Mouse (Mus musculus) limb, embryonic 12.5 days (tissue): ENCODE measurements around the gene Aox2. TPM values are rescaled to one million over a fixed set of nuclear protein-coding genes. Genes with fewer than 3 reads are reported as not detected.

Source experiments
- ATAC-seq: fragments of 200-750 bp; cut with Nextera tagmentation; 2 replicates; pipeline ENCODE4 v1.8.0; 2017; ENCODE audit warnings: low read depth, moderate TSS enrichment; ENCODE audit not compliant: insufficient number of reproducible peaks, insufficient read depth, low FRiP score, low TSS enrichment
- H3K27ac ChIP-seq: fragments of 300-500 bp; sonication (generic); 2 replicates; pipeline ENCODE4 v1.5.1; 2016; ENCODE audit warnings: mild to moderate bottlenecking, moderate library complexity
- H3K27me3 ChIP-seq: fragments of 300-500 bp; sonication (generic); 2 replicates; pipeline ENCODE4 v1.6.1; 2016; ENCODE audit warnings: mild to moderate bottlenecking, moderate library complexity
- H3K36me3 ChIP-seq: fragments of 300-500 bp; sonication (generic); 2 replicates; pipeline ENCODE4 v1.6.1; 2016; ENCODE audit warnings: mild to moderate bottlenecking, moderate library complexity
- H3K4me1 ChIP-seq: fragments of 300-500 bp; sonication (generic); replicated peaks from 2 replicates; pipeline ENCODE4 v1.6.1; 2016
- H3K4me2 ChIP-seq: fragments of 300-500 bp; sonication (generic); 2 replicates; pipeline ENCODE4 v1.6.1; 2016; ENCODE audit warnings: mild to moderate bottlenecking, moderate library complexity
- H3K4me3 ChIP-seq: fragments of 300-500 bp; sonication (generic); replicated peaks from 2 replicates; pipeline ENCODE4 v1.5.1; 2016; ENCODE audit warnings: mild to moderate bottlenecking
- H3K9ac ChIP-seq: fragments of 300-500 bp; sonication (generic); replicated peaks from 2 replicates; pipeline ENCODE4 v1.6.1; 2016; ENCODE audit warnings: mild to moderate bottlenecking, moderate library complexity
- H3K9me3 ChIP-seq: fragments of 300-500 bp; sonication (generic); 2 replicates; pipeline ENCODE4 v1.6.1; 2016; ENCODE audit warnings: mild to moderate bottlenecking, moderate library complexity
- WGBS: fragments of 180-500 bp; shearing (Covaris S2); methylation state at CpG from one replicate; pipeline ENCODE4 v1.1.7; 2016; 5-methylcytosine and 5-hydroxymethylcytosine counted together
- polyA plus RNA-seq: library from polyadenylated mRNA; unstranded; fragments of >200 nt; fragmentation: Nextera tagmentation; extraction: Ambion mirVana; gene quantifications from 2 replicates; pipeline ENCODE4 v1.2.1, GENCODE M21; 2016

The Aox2 gene
- polyA plus RNA-seq, 1 experiment from 2014 or later: 0.04 TPM

- Histone ChIP-seq H3K4me1 (no peaks in the 10 kb centered on the region), H3K27me3 (no peaks in the 10 kb centered on the region), H3K4me2 (no peak overlapping the region), H3K9ac (no peak overlapping the region), H3K36me3 (no peaks in the 10 kb centered on the region), H3K4me3 (no peak overlapping the region), H3K27ac (no peak overlapping the region), H3K9me3 (0 out of 2 replicates have a peak, but pooled peaks cover 4% of the 10 kb centered on the region)
- WGBS: 73% methylated on average over 5 of the region's 5 CpGs
- no peak for ATAC-seq
Measured at GRCm38 (mm10) chr1:58382586-58383281, 104.6 kb downstream of the Aox2 start.

GRCm38 (mm10) chr1:58391421-58392267 is 113.5 kb downstream of the Aox2 start:
- peak overlapping the region; percentile 99 for H3K4me3 ChIP-seq
- ATAC-seq: no peak
- 0 out of 2 replicates have a peak, but pooled peaks cover 3% of the 10 kb centered on the region for H3K9me3 ChIP-seq
- H3K4me2 ChIP-seq: peak overlapping the region; percentile 76
- peaks cover 17% of the 10 kb centered on the region for H3K4me1 ChIP-seq
- 43% methylated on average over 19 of the region's 19 CpGs for WGBS
- peak overlapping the region; percentile 98; the same call in 1 of the 2 replicates for H3K27ac ChIP-seq
- no peaks in the 10 kb centered on the region for H3K27me3 ChIP-seq
- H3K36me3 ChIP-seq: peaks cover 20% of the 10 kb centered on the region
- peak overlapping the region; percentile 98 for H3K9ac ChIP-seq

GRCm38 (mm10) chr1:58392268-58392651 is 114.1 kb downstream of the Aox2 start:
- Histone ChIP-seq H3K4me3 (peak overlapping the region; percentile 99), H3K9ac (peak overlapping the region; percentile 98), H3K36me3 (peaks cover 26% of the 10 kb centered on the region), H3K4me1 (peaks cover 17% of the 10 kb centered on the region), H3K27me3 (no peaks in the 10 kb centered on the region), H3K4me2 (peak overlapping the region; percentile 76), H3K27ac (peak overlapping the region; percentile 98), H3K9me3 (no peaks in the 10 kb centered on the region)
- no peak; the same call in 1 of the 2 replicates for ATAC-seq
- 0% methylated on average over 16 of the region's 16 CpGs for WGBS

- Histone ChIP-seq H3K27me3 (no peaks in the 10 kb centered on the region), H3K4me2 (peak within 1 kb of the TSS; percentile 78), H3K36me3 (peaks cover 31% of the 10 kb centered on the region), H3K9ac (peak within 1 kb of the TSS; percentile 98), H3K4me3 (peak within 1 kb of the TSS; percentile 99), H3K9me3 (no peaks in the 10 kb centered on the region), H3K27ac (peak within 1 kb of the TSS; percentile 98), H3K4me1 (peaks cover 17% of the 10 kb centered on the region)
- peak; percentile 98 for ATAC-seq
- under 1% methylated on average over 56 of the region's 61 CpGs for WGBS
Measured at GRCm38 (mm10) chr1:58392652-58393283, 114.6 kb downstream of the Aox2 start, which contains the start of gene Bzw1. Bzw1 (plus strand) TSS chr1:58392898.

- Histone ChIP-seq H3K27ac (peak overlapping the region; percentile 98), H3K4me1 (peaks cover 17% of the 10 kb centered on the region), H3K4me3 (peak overlapping the region; percentile 99), H3K9me3 (no peaks in the 10 kb centered on the region), H3K9ac (peak overlapping the region; percentile 98), H3K27me3 (no peaks in the 10 kb centered on the region), H3K36me3 (peaks cover 38% of the 10 kb centered on the region), H3K4me2 (peak overlapping the region; percentile 78)
- peak; percentile 39 for ATAC-seq
- under 1% methylated on average over 66 of the region's 90 CpGs for WGBS
Measured at GRCm38 (mm10) chr1:58393284-58394195, 115.4 kb downstream of the Aox2 start.

GRCm38 (mm10) chr1:58395341-58395740 is 117.2 kb downstream of the Aox2 start:
- H3K9me3 ChIP-seq: no peaks in the 10 kb centered on the region
- no peak overlapping the region for H3K4me3 ChIP-seq
- peaks cover 56% of the 10 kb centered on the region for H3K36me3 ChIP-seq
- no peak overlapping the region for H3K4me2 ChIP-seq
- H3K27me3 ChIP-seq: no peaks in the 10 kb centered on the region
- no peak overlapping the region for H3K27ac ChIP-seq
- H3K9ac ChIP-seq: no peak overlapping the region
- 89% methylated on average over 3 of the region's 3 CpGs for WGBS
- peaks cover 17% of the 10 kb centered on the region for H3K4me1 ChIP-seq
- ATAC-seq: no peak

GRCm38 (mm10) chr1:58396179-58396578 is 118.1 kb downstream of the Aox2 start:
- ATAC-seq: no peak
- no peak overlapping the region for H3K27ac ChIP-seq
- H3K4me1 ChIP-seq: peaks cover 14% of the 10 kb centered on the region
- H3K4me3 ChIP-seq: no peak overlapping the region
- H3K27me3 ChIP-seq: no peaks in the 10 kb centered on the region
- no peak overlapping the region for H3K4me2 ChIP-seq
- 93% methylated on average over 1 of the region's 1 CpGs for WGBS
- H3K9ac ChIP-seq: no peak overlapping the region
- H3K9me3 ChIP-seq: no peaks in the 10 kb centered on the region
- peaks cover 65% of the 10 kb centered on the region for H3K36me3 ChIP-seq

- no peak overlapping the region for H3K4me3 ChIP-seq
- H3K9me3 ChIP-seq: no peaks in the 10 kb centered on the region
- WGBS: 98% methylated on average over 6 of the region's 6 CpGs
- no peak overlapping the region for H3K27ac ChIP-seq
- peaks cover 7% of the 10 kb centered on the region; the same call in 1 of the 2 replicates for H3K4me1 ChIP-seq
- ATAC-seq: no peak
- no peak overlapping the region for H3K9ac ChIP-seq
- no peaks in the 10 kb centered on the region for H3K27me3 ChIP-seq
- no peak overlapping the region for H3K4me2 ChIP-seq
- peaks cover 80% of the 10 kb centered on the region for H3K36me3 ChIP-seq
Measured at GRCm38 (mm10) chr1:58397731-58398130, 119.6 kb downstream of the Aox2 start.

GRCm38 (mm10) chr1:58401396-58401795 is 123.3 kb downstream of the Aox2 start:
- ATAC-seq: no peak
- Histone ChIP-seq H3K27me3 (no peaks in the 10 kb centered on the region), H3K9ac (no peak overlapping the region), H3K4me2 (no peak overlapping the region), H3K36me3 (peaks cover 95% of the 10 kb centered on the region), H3K4me1 (no peaks in the 10 kb centered on the region), H3K9me3 (no peaks in the 10 kb centered on the region), H3K4me3 (no peak overlapping the region), H3K27ac (no peak overlapping the region)
- WGBS: 92% methylated on average over 6 of the region's 6 CpGs

- H3K9ac ChIP-seq: no peak overlapping the region
- H3K36me3 ChIP-seq: peaks cover 92% of the 10 kb centered on the region
- no peaks in the 10 kb centered on the region for H3K4me1 ChIP-seq
- ATAC-seq: no peak
- H3K4me2 ChIP-seq: no peak overlapping the region
- H3K27ac ChIP-seq: no peak overlapping the region
- H3K4me3 ChIP-seq: no peak overlapping the region
- H3K9me3 ChIP-seq: no peaks in the 10 kb centered on the region
- H3K27me3 ChIP-seq: no peaks in the 10 kb centered on the region
- WGBS: 94% methylated on average over 5 of the region's 5 CpGs
Measured at GRCm38 (mm10) chr1:58403745-58404144, 125.6 kb downstream of the Aox2 start.
